Mouse (Mus musculus) megakaryocyte-erythroid progenitor cell, adult 5-6 weeks (primary cell): ENCODE data around the gene Olfr157. TPM values are rescaled to one million over a fixed set of nuclear protein-coding genes. Genes with fewer than 3 reads are reported as not detected.

Source experiments
- ATAC-seq: replicated peaks from 2 replicates; pipeline ENCODE4 v1.8.0; 2016; ENCODE audit warnings: mild to moderate bottlenecking, inconsistent platforms; ENCODE audit not compliant: severe bottlenecking, poor library complexity, low FRiP score, low TSS enrichment
- total RNA-seq, 2 experiments: library from RNA; stranded (forward) in 1 of 2; stranded (reverse) in 1 of 2; fragments of 200-1000, 215-1000 nt in 1 of 2; fragments of >200 nt in 1 of 2; fragmentation: Nextera tagmentation in 1 of 2; gene quantifications; 2 replicates each; pipeline ENCODE4 v1.2.3; 2014 to 2017

Gene Olfr157
- total RNA-seq (2014; fragmentation: Nextera tagmentation) = not detected in 2 replicates
- not detected in 2 replicates for total RNA-seq (2017)

GRCm38 (mm10) chr4:43840101-43840500, at the start of gene Olfr157:
TSS of gene Olfr157 (minus strand) at chr4:43840201.
- no peak for ATAC-seq

- ATAC-seq = no peak
Observed at GRCm38 (mm10) chr4:43884196-43884595, 44.2 kb upstream of the Olfr157 start.

- ATAC-seq = no peak
Observed at GRCm38 (mm10) chr4:43879566-43879965, 39.6 kb upstream of the Olfr157 start.

- ATAC-seq = no peak
Observed at GRCm38 (mm10) chr4:43878121-43878776, 38.2 kb upstream of the Olfr157 start.

- no peak for ATAC-seq
Observed at GRCm38 (mm10) chr4:43877230-43877629, 37.2 kb upstream of the Olfr157 start.

GRCm38 (mm10) chr4:43875919-43876411, 36.0 kb upstream of the Olfr157 start:
- 0 out of 2 replicates have a peak, but pooled peaks have one; percentile 23 for ATAC-seq

GRCm38 (mm10) chr4:43875160-43875918, 35.3 kb upstream of the Olfr157 start, which contains the start of gene Reck:
TSS of gene Reck (plus strand) at chr4:43875530.
- ATAC-seq = peak; percentile 67

- no peak for ATAC-seq
Observed at GRCm38 (mm10) chr4:43874501-43874900, 34.5 kb upstream of the Olfr157 start.

GRCm38 (mm10) chr4:43869821-43870220, 29.8 kb upstream of the Olfr157 start:
- no peak for ATAC-seq

GRCm38 (mm10) chr4:43863298-43863697, 23.3 kb upstream of the Olfr157 start:
- no peak for ATAC-seq

- ATAC-seq = peak; percentile 87
Observed at GRCm38 (mm10) chr4:43860744-43861519, 20.9 kb upstream of the Olfr157 start.

GRCm38 (mm10) chr4:43859886-43860285, 19.9 kb upstream of the Olfr157 start:
- no peak for ATAC-seq

- no peak for ATAC-seq
Observed at GRCm38 (mm10) chr4:43854101-43854500, 14.1 kb upstream of the Olfr157 start.

GRCm38 (mm10) chr4:43851265-43851664, 11.3 kb upstream of the Olfr157 start, which contains the start of gene Olfr155:
TSS of gene Olfr155 (plus strand) at chr4:43851565.
- ATAC-seq = no peak

GRCm38 (mm10) chr4:43838326-43838725, 1.7 kb downstream of the Olfr157 start:
- no peak for ATAC-seq

GRCm38 (mm10) chr4:43834749-43835148, 5.3 kb downstream of the Olfr157 start:
- ATAC-seq = no peak

GRCm38 (mm10) chr4:43833752-43834151, 6.2 kb downstream of the Olfr157 start:
- no peak for ATAC-seq

- ATAC-seq = no peak
Observed at GRCm38 (mm10) chr4:43832031-43832430, 8.0 kb downstream of the Olfr157 start.

GRCm38 (mm10) chr4:43828806-43829205, 11.2 kb downstream of the Olfr157 start:
- ATAC-seq = no peak

GRCm38 (mm10) chr4:43823845-43824337, 16.1 kb downstream of the Olfr157 start, which contains the start of gene Olfr156:
TSS of gene Olfr156 (minus strand) at chr4:43823895.
- no peak for ATAC-seq
